Mouse (Mus musculus) urinary bladder, postnatal 14 days (tissue): ENCODE results near the gene Igfn1.
A peak's percentile ranks its signal among the peaks of the same experiment; 100 is the strongest.

Source experiments
- DNase-seq: peaks from one replicate; pipeline ENCODE4 v3.0.0; 2021; ENCODE audit warnings: low spot score

The Igfn1 gene

GRCm38 (mm10) chr1:136006292-136006748 is at the start of gene Igfn1:
Igfn1 (minus strand) TSS chr1:136006342.
- DNase-seq: no peak

- no peak for DNase-seq
Observed at GRCm38 (mm10) chr1:136055771-136056170, 49.6 kb upstream of the Igfn1 start.

GRCm38 (mm10) chr1:136052547-136052946 is 46.4 kb upstream of the Igfn1 start, which contains the start of gene Cacna1s:
Cacna1s (plus strand) TSS chr1:136052750.
- DNase-seq: no peak

- DNase-seq: peak; percentile 75
Observed at GRCm38 (mm10) chr1:136051465-136051864, 45.3 kb upstream of the Igfn1 start.

- peak; percentile 15 for DNase-seq
Observed at GRCm38 (mm10) chr1:136051013-136051315, 44.8 kb upstream of the Igfn1 start.

- no peak for DNase-seq
Observed at GRCm38 (mm10) chr1:136050312-136051012, 44.3 kb upstream of the Igfn1 start, which contains the start of gene Ascl5. Ascl5 (plus strand) TSS chr1:136050804.

GRCm38 (mm10) chr1:136047894-136048293 is 41.8 kb upstream of the Igfn1 start:
- DNase-seq: no peak

- DNase-seq: no peak
Observed at GRCm38 (mm10) chr1:136047432-136047831, 41.3 kb upstream of the Igfn1 start.

- peak; percentile 52 for DNase-seq
Observed at GRCm38 (mm10) chr1:136045774-136046173, 39.6 kb upstream of the Igfn1 start.

GRCm38 (mm10) chr1:136040874-136041273 is 34.7 kb upstream of the Igfn1 start:
- DNase-seq: no peak

- DNase-seq: no peak
Observed at GRCm38 (mm10) chr1:136040452-136040851, 34.3 kb upstream of the Igfn1 start.

GRCm38 (mm10) chr1:136038746-136039538 is 32.8 kb upstream of the Igfn1 start:
- no peak for DNase-seq

- no peak for DNase-seq
Observed at GRCm38 (mm10) chr1:136032961-136033360, 26.8 kb upstream of the Igfn1 start.

GRCm38 (mm10) chr1:136031697-136032096 is 25.6 kb upstream of the Igfn1 start:
- DNase-seq: no peak

GRCm38 (mm10) chr1:136030201-136030600 is 24.1 kb upstream of the Igfn1 start:
- DNase-seq: no peak

- DNase-seq: no peak
Observed at GRCm38 (mm10) chr1:136018390-136019189, 12.4 kb upstream of the Igfn1 start.

- DNase-seq: peak; percentile 94
Observed at GRCm38 (mm10) chr1:136017907-136018313, 11.8 kb upstream of the Igfn1 start.

GRCm38 (mm10) chr1:136017307-136017706 is 11.2 kb upstream of the Igfn1 start:
- no peak for DNase-seq

GRCm38 (mm10) chr1:136014796-136015502 is 8.8 kb upstream of the Igfn1 start:
- no peak for DNase-seq

- no peak for DNase-seq
Observed at GRCm38 (mm10) chr1:136013513-136013912, 7.4 kb upstream of the Igfn1 start.

- no peak for DNase-seq
Observed at GRCm38 (mm10) chr1:136010247-136010646, 4.1 kb upstream of the Igfn1 start.

GRCm38 (mm10) chr1:136008159-136008533 is 2.0 kb upstream of the Igfn1 start:
- no peak for DNase-seq
